Mouse (Mus musculus): ENCODE data around the gene Mta1.

- TF ChIP-seq GATA1 (IDR thresholded peaks at IDR 0.05; ENCODE audit: borderline replicate concordance, low read length) (no peak), FLI1 (IDR thresholded peaks at IDR 0.05; ENCODE audit: low read length) (no peak)
Observed at GRCm38 (mm10) chr12:113143164-113143563, 45.1 kb downstream of the Mta1 start.

Data from megakaryocyte, embryonic 14.5 days (primary cell).